Mouse (Mus musculus): ENCODE measurements around the gene Mpv17. TPM values are rescaled to one million over a fixed set of nuclear protein-coding genes. Genes with fewer than 3 reads are reported as not detected.

The Mpv17 gene
- polyA plus RNA-seq, 1 experiment from 2014 or later, result 111 TPM

DNA sequence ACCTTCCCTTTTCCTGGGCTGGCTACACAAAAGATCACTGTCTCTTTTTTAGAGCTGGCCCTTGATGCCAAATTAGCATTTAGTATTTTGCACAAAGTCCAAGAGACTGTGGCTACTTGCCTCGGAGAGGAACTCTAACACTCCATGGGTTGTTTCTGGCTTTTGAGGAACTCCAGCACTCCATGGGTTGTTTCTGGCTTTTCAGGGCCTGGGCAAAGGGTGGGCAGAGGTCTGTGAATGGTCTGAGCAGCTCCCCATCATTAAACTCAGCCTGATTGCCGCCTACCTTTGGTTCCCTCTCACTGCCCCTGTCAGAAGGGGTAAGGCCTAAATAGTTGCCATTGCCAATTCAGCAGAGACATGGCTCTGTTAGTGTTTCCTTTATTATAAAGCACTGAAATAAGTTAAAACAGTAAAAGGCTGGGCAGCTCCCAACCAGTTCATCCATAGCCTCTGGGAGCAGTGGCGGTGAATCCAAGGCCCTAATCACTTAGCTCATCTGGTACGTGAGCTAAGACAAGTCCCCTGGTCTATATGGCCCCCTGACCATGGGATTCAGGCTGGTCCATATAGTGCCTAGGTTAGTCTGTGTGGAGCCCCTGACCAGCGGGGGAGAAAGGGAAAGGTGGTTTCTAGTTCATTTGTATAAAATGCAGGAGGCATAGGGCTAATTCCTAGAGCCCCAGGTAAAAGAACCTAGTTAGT lies 44.7 kb upstream of the Mpv17 start:
- Histone ChIP-seq H3K36me3 (ENCODE audit: control insufficient read depth, insufficient read depth, low read length) (peaks cover 82% of the 10 kb centered on the region), H3K27ac (replicated peaks in 1 of 2; ENCODE audit: control insufficient read depth in 1 of 2, insufficient read depth in 1 of 2, low read depth in 2 of 2, low read length in 2 of 2) (no peak overlapping the region), H3K9ac (ENCODE audit: low read length) (0 out of 2 replicates have a peak overlapping the region, but pooled peaks have one; percentile 3), H3K4me1 (ENCODE audit: control insufficient read depth in 2 of 2, insufficient read depth in 2 of 2, low read length in 2 of 2) (peaks cover 5 to 22% of the 10 kb centered on the region in 2 experiments; a peak in 3 of 4 replicates), H3K27me3 (ENCODE audit: control insufficient read depth, insufficient read depth, low read length) (no peaks in the 10 kb centered on the region), H3K9me3 (ENCODE audit: control insufficient read depth, low read length) (peaks cover 6% of the 10 kb centered on the region), H3K4me2 (ENCODE audit: low read length) (no peak overlapping the region), H3K4me3 (ENCODE audit: control insufficient read depth in 1 of 2, insufficient read depth in 1 of 2, low read depth in 1 of 2, low read length in 2 of 2) (no peak overlapping the region)
- ATAC-seq (ENCODE audit: insufficient number of reproducible peaks, insufficient read depth, low FRiP score, low read depth), result no peak
- 79% methylated on average over 5 of the region's 5 CpGs for WGBS

GRCm38 (mm10) chr5:31198170-31198569 lies 44.1 kb upstream of the Mpv17 start:
- Histone ChIP-seq H3K27ac (replicated peaks in 1 of 2; ENCODE audit: control insufficient read depth in 1 of 2, insufficient read depth in 1 of 2, low read depth in 2 of 2, low read length in 2 of 2) (no peak overlapping the region), H3K4me1 (ENCODE audit: control insufficient read depth in 2 of 2, insufficient read depth in 2 of 2, low read length in 2 of 2) (peaks cover 5 to 23% of the 10 kb centered on the region in 2 experiments; a peak in 3 of 4 replicates), H3K9ac (ENCODE audit: low read length) (no peak overlapping the region), H3K9me3 (ENCODE audit: control insufficient read depth, low read length) (peaks cover 6% of the 10 kb centered on the region), H3K36me3 (ENCODE audit: control insufficient read depth, insufficient read depth, low read length) (peaks cover 76% of the 10 kb centered on the region), H3K27me3 (ENCODE audit: control insufficient read depth, insufficient read depth, low read length) (no peaks in the 10 kb centered on the region), H3K4me3 (ENCODE audit: control insufficient read depth in 1 of 2, insufficient read depth in 1 of 2, low read depth in 1 of 2, low read length in 2 of 2) (no peak overlapping the region), H3K4me2 (ENCODE audit: low read length) (no peak overlapping the region)
- WGBS, result 77% methylated on average over 9 of the region's 9 CpGs
- ATAC-seq (ENCODE audit: insufficient number of reproducible peaks, insufficient read depth, low FRiP score, low read depth), result no peak

GRCm38 (mm10) chr5:31197072-31197471 lies 43.0 kb upstream of the Mpv17 start:
- WGBS, result 89% methylated on average over 12 of the region's 12 CpGs
- Histone ChIP-seq H3K36me3 (ENCODE audit: control insufficient read depth, insufficient read depth, low read length) (peaks cover 70% of the 10 kb centered on the region), H3K4me1 (ENCODE audit: control insufficient read depth in 2 of 2, insufficient read depth in 2 of 2, low read length in 2 of 2) (peaks cover under 1 to 20% of the 10 kb centered on the region in 2 experiments; a peak in 3 of 4 replicates), H3K4me2 (ENCODE audit: low read length) (no peak overlapping the region), H3K27ac (replicated peaks in 1 of 2; ENCODE audit: control insufficient read depth in 1 of 2, insufficient read depth in 1 of 2, low read depth in 2 of 2, low read length in 2 of 2) (no peak overlapping the region), H3K9ac (ENCODE audit: low read length) (no peak overlapping the region), H3K9me3 (ENCODE audit: control insufficient read depth, low read length) (peaks cover 6% of the 10 kb centered on the region), H3K27me3 (ENCODE audit: control insufficient read depth, insufficient read depth, low read length) (no peaks in the 10 kb centered on the region), H3K4me3 (ENCODE audit: control insufficient read depth in 1 of 2, insufficient read depth in 1 of 2, low read depth in 1 of 2, low read length in 2 of 2) (no peak overlapping the region)
- ATAC-seq (ENCODE audit: insufficient number of reproducible peaks, insufficient read depth, low FRiP score, low read depth), result no peak

GRCm38 (mm10) chr5:31196207-31196606 lies 42.2 kb upstream of the Mpv17 start:
- H3K27ac ChIP-seq (replicated peaks in 1 of 2; ENCODE audit: control insufficient read depth in 1 of 2, insufficient read depth in 1 of 2, low read depth in 2 of 2, low read length in 2 of 2), result no peak overlapping the region
- peaks cover 74% of the 10 kb centered on the region for H3K36me3 ChIP-seq (ENCODE audit: control insufficient read depth, insufficient read depth, low read length)
- WGBS, result 93% methylated on average over 10 of the region's 10 CpGs
- no peak overlapping the region for H3K4me3 ChIP-seq (ENCODE audit: control insufficient read depth in 1 of 2, insufficient read depth in 1 of 2, low read depth in 1 of 2, low read length in 2 of 2)
- H3K27me3 ChIP-seq (ENCODE audit: control insufficient read depth, insufficient read depth, low read length), result no peaks in the 10 kb centered on the region
- H3K9ac ChIP-seq (ENCODE audit: low read length), result no peak overlapping the region
- H3K4me2 ChIP-seq (ENCODE audit: low read length), result no peak overlapping the region
- no peak for ATAC-seq (ENCODE audit: insufficient number of reproducible peaks, insufficient read depth, low FRiP score, low read depth)
- H3K9me3 ChIP-seq (ENCODE audit: control insufficient read depth, low read length), result peaks cover 6% of the 10 kb centered on the region
- peaks cover 4 to 28% of the 10 kb centered on the region in 2 experiments; a peak in 3 of 4 replicates for H3K4me1 ChIP-seq (ENCODE audit: control insufficient read depth in 2 of 2, insufficient read depth in 2 of 2, low read length in 2 of 2)

DNA sequence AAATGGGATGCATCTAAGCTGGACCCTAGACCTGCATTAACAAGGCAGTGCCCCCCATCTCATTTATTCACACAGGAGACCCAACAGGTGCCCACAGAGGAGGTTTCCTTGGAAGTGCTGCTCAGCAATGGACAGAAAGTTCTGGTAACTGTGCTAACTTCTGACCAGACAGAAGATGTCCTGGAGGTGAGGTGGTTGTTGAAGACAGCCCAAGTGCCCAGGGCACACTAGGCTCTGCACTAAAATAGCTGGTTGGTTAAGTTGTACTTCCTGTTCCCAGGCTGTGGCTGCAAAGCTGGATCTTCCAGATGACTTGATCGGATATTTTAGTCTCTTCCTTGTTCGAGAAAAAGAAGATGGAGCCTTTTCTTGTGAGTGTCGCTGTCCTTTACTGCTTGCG lies 41.6 kb upstream of the Mpv17 start:
- Histone ChIP-seq H3K9ac (ENCODE audit: low read length) (no peak overlapping the region), H3K27ac (replicated peaks in 1 of 2; ENCODE audit: control insufficient read depth in 1 of 2, insufficient read depth in 1 of 2, low read depth in 2 of 2, low read length in 2 of 2) (no peak overlapping the region), H3K4me2 (ENCODE audit: low read length) (no peak overlapping the region), H3K4me1 (ENCODE audit: control insufficient read depth in 2 of 2, insufficient read depth in 2 of 2, low read length in 2 of 2) (peaks cover 4 to 22% of the 10 kb centered on the region in 2 experiments; a peak in 3 of 4 replicates), H3K9me3 (ENCODE audit: control insufficient read depth, low read length) (peaks cover 6% of the 10 kb centered on the region), H3K4me3 (ENCODE audit: control insufficient read depth in 1 of 2, insufficient read depth in 1 of 2, low read depth in 1 of 2, low read length in 2 of 2) (no peak overlapping the region), H3K36me3 (ENCODE audit: control insufficient read depth, insufficient read depth, low read length) (peaks cover 77% of the 10 kb centered on the region), H3K27me3 (ENCODE audit: control insufficient read depth, insufficient read depth, low read length) (no peaks in the 10 kb centered on the region)
- 92% methylated on average over 4 of the region's 4 CpGs for WGBS
- no peak for ATAC-seq (ENCODE audit: insufficient number of reproducible peaks, insufficient read depth, low FRiP score, low read depth)

- peak overlapping the region; percentile 90 for H3K4me2 ChIP-seq (ENCODE audit: low read length)
- peak overlapping the region; percentile 93 for H3K9ac ChIP-seq (ENCODE audit: low read length)
- H3K4me3 ChIP-seq (ENCODE audit: control insufficient read depth in 1 of 2, insufficient read depth in 1 of 2, low read depth in 1 of 2, low read length in 2 of 2), result peak overlapping the region in 1 of 2 experiments; percentile 71; a peak in 1 of 4 replicates
- peaks cover 4 to 19% of the 10 kb centered on the region in 2 experiments; a peak in 3 of 4 replicates for H3K4me1 ChIP-seq (ENCODE audit: control insufficient read depth in 2 of 2, insufficient read depth in 2 of 2, low read length in 2 of 2)
- 88% methylated on average over 16 of the region's 16 CpGs for WGBS
- no peak for ATAC-seq (ENCODE audit: insufficient number of reproducible peaks, insufficient read depth, low FRiP score, low read depth)
- no peaks in the 10 kb centered on the region for H3K9me3 ChIP-seq (ENCODE audit: control insufficient read depth, low read length)
- no peak overlapping the region for H3K27ac ChIP-seq (replicated peaks in 1 of 2; ENCODE audit: control insufficient read depth in 1 of 2, insufficient read depth in 1 of 2, low read depth in 2 of 2, low read length in 2 of 2)
- H3K27me3 ChIP-seq (ENCODE audit: control insufficient read depth, insufficient read depth, low read length), result no peaks in the 10 kb centered on the region
- H3K36me3 ChIP-seq (ENCODE audit: control insufficient read depth, insufficient read depth, low read length), result peaks cover 77% of the 10 kb centered on the region
These were observed 40.7 kb upstream of the Mpv17 start for GRCm38 (mm10) chr5:31194486-31195485.

DNA sequence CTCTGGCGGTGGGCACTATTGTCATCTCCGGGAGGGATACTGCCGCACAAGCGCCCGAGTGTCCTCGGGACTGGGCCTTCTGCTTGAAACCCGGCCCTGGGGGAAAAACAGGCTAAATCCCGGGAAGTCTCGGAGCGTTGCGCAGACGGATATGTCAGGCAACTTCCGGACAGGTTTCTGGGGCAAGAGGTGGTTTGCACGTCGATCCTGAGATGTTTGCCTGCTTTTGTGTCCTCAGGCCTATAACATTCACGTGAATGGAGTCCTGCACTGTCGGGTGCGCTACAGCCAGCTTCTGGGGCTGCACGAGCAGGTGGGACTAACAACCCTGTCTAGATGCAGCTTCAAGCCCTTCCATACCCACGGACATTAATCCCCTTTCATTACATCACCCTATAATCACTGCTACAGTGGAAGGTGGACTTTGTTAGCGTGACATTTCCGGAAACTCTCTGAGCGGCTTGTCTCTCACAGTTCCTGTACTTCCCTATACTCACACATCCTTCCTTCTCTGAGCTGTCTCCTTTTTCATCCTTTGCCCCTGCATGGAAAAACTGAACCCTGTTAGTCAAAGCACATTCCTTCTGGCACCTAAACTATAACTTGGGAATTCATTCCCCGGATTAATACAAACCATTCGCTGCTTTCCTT lies 39.7 kb upstream of the Mpv17 start:
- no peaks in the 10 kb centered on the region for H3K27me3 ChIP-seq (ENCODE audit: control insufficient read depth, insufficient read depth, low read length)
- peak overlapping the region; percentile 93 for H3K9ac ChIP-seq (ENCODE audit: low read length)
- peaks cover 4 to 19% of the 10 kb centered on the region in 2 experiments; a peak in 3 of 4 replicates for H3K4me1 ChIP-seq (ENCODE audit: control insufficient read depth in 2 of 2, insufficient read depth in 2 of 2, low read length in 2 of 2)
- H3K4me2 ChIP-seq (ENCODE audit: low read length), result peak overlapping the region; percentile 90
- WGBS, result 9% methylated on average over 25 of the region's 25 CpGs
- peaks cover 75% of the 10 kb centered on the region for H3K36me3 ChIP-seq (ENCODE audit: control insufficient read depth, insufficient read depth, low read length)
- H3K4me3 ChIP-seq (ENCODE audit: control insufficient read depth in 1 of 2, insufficient read depth in 1 of 2, low read depth in 1 of 2, low read length in 2 of 2), result peak overlapping the region; percentile 71 to 98
- H3K27ac ChIP-seq (replicated peaks in 1 of 2; ENCODE audit: control insufficient read depth in 1 of 2, insufficient read depth in 1 of 2, low read depth in 2 of 2, low read length in 2 of 2), result peak overlapping the region; percentile 82 to 91
- no peaks in the 10 kb centered on the region for H3K9me3 ChIP-seq (ENCODE audit: control insufficient read depth, low read length)
- ATAC-seq (ENCODE audit: insufficient number of reproducible peaks, insufficient read depth, low FRiP score, low read depth), result no peak
